Mouse (Mus musculus): ENCODE results near the gene 4933425L06Rik.

Gene 4933425L06Rik

GRCm38 (mm10) chr13:105134397-105134796 lies 52.5 kb downstream of the 4933425L06Rik start:
- no peak for DNase-seq (ENCODE audit: low spot score in 2 of 2)

DNA sequence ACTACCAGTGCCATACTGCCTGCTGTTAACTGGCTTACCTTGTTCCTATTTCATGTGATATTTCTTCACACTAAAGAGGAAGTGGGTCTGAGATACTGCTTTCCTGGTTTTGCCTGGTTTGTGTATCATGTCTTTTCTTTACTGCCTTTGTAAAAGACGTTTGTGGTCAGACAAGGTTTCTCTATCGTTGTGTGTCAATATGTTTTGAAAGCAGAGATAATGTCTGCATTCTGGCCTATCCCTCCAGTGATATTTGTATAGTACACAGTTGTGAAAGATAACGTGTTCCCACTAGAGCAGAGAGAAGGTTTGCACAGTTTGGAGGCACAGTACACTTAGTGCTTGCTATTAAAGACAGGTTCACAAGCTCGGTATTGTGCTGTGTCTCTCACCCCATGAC lies 58.0 kb downstream of the 4933425L06Rik start:
- no peak for DNase-seq (ENCODE audit: low spot score in 2 of 2)

GRCm38 (mm10) chr13:105146827-105147226 lies 64.9 kb downstream of the 4933425L06Rik start:
- DNase-seq (ENCODE audit: low spot score in 2 of 2) = no peak

DNA sequence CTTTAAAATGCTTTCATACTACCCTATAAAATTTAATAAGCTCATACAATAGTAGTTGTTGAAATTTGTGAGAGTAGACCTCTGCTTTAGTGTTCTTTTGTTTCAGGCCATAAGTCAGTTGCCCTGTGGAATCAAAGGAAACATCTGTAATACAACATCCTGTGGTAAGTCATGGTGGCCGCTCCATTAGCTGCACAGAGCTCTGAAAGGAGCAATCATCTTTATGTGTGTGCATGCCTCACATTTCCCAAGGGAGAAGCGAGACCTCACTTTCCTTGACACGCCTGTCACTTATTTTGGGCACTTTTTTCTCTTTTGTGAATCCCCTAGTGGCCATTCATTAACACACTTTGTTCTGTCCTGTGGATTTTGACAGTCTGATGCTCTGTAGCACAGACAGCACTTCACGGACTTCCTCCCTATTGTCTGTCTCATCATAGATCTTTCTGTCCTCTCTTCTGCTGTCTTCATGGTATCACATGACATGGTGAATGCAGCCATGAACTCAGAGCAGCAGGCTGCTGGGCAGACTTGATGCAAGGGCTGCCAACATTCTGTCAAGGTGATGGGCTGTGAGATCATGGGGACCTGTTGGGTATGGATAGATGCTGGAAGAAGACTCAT lies 66.0 kb downstream of the 4933425L06Rik start:
- DNase-seq (ENCODE audit: low spot score in 2 of 2) = no peak

DNA sequence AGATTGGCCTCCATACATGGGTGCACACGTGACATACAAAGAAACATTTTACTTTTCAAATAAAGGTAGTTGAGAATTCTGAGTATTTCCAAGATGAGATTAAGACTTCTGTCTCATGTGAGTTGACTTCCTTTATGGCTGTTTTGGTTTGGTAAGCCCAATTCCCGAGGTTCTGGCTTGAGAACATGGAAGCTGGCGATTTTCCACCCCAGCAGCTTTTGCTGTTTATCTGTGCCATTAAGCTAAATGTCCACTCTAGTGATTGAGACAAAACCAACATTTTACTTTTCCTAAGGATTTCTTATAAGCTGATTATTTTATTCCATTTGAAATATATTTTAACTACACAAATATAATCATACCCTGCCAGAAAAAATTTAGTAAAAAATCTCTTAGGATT lies 68.1 kb downstream of the 4933425L06Rik start:
- DNase-seq (ENCODE audit: low spot score in 2 of 2) = no peak

- DNase-seq (ENCODE audit: low spot score in 2 of 2) = peak in 1 of 2 experiments; percentile 66
Observed at GRCm38 (mm10) chr13:105153955-105154354, 72.0 kb downstream of the 4933425L06Rik start.

GRCm38 (mm10) chr13:105165441-105165840 lies 83.5 kb downstream of the 4933425L06Rik start:
- no peak for DNase-seq (ENCODE audit: low spot score in 2 of 2)

All from spleen, postnatal 4 days (tissue).